Mouse (Mus musculus) testis, adult 2 months (tissue): ENCODE results near the gene Lgals12.

Experiments
- CTCF ChIP-seq: fragments of 200-500 bp; IDR thresholded peaks from 2 replicates; pipeline ENCODE4 v1.5.1; 2012; ENCODE audit warnings: low read depth, mild to moderate bottlenecking, inconsistent platforms, low read length, moderate library complexity; ENCODE audit not compliant: control insufficient read depth, insufficient read depth, insufficient replicate concordance
- POLR2A ChIP-seq: fragments of 200-500 bp; IDR thresholded peaks from 2 replicates; pipeline ENCODE4 v1.6.1; 2012; ENCODE audit warnings: low read depth, mild to moderate bottlenecking, inconsistent platforms, low read length, moderate library complexity; ENCODE audit not compliant: control insufficient read depth

GRCm38 (mm10) chr19:7548924-7549323, 58.1 kb downstream of the Lgals12 start:
- TF ChIP-seq CTCF: no peak
- no peak for TF ChIP-seq POLR2A
